Mouse (Mus musculus) olfactory bulb, adult 2 months (tissue): ENCODE data around the gene Prex1. TPM values are rescaled to one million over a fixed set of nuclear protein-coding genes. Genes with fewer than 3 reads are reported as not detected.

Experiments
- H3K27ac ChIP-seq: fragments of 200-500 bp; 2 replicates; pipeline ENCODE4 v1.5.1; 2012; ENCODE audit warnings: low read depth, low read length; ENCODE audit not compliant: insufficient read depth
- H3K4me1 ChIP-seq: fragments of 200-500 bp; 2 replicates; pipeline ENCODE4 v1.6.1; 2012; ENCODE audit warnings: low read length; ENCODE audit not compliant: control insufficient read depth, insufficient read depth
- H3K4me3 ChIP-seq: fragments of 200-500 bp; 2 replicates; pipeline ENCODE4 v1.5.1; 2012; ENCODE audit warnings: mild to moderate bottlenecking, low read depth, low read length, moderate library complexity; ENCODE audit not compliant: insufficient read depth
- CTCF ChIP-seq: fragments of 200-500 bp; IDR thresholded peaks from 2 replicates; pipeline ENCODE4 v1.5.1; 2012; ENCODE audit warnings: low read depth, mild to moderate bottlenecking, low read length, moderate library complexity; ENCODE audit not compliant: insufficient read depth
- POLR2A ChIP-seq: fragments of 200-500 bp; IDR thresholded peaks from 2 replicates; pipeline ENCODE4 v1.6.1; 2012; ENCODE audit warnings: mild to moderate bottlenecking, low read depth, low read length, moderate library complexity; ENCODE audit not compliant: insufficient read depth
- WGBS: fragments of 180-500 bp; shearing (Covaris S2); methylation state at CpG from one replicate; pipeline ENCODE4 v1.1.7; 2018; 5-methylcytosine and 5-hydroxymethylcytosine counted together
- polyA plus RNA-seq: library from polyadenylated mRNA; stranded (reverse); fragments of >200 nt; gene quantifications from 2 replicates; pipeline ENCODE4 v1.2.4, GENCODE M21; 2012; ENCODE audit warnings: low replicate concordance; ENCODE audit not compliant: missing spikeins, insufficient read depth, insufficient read length

The Prex1 gene
- polyA plus RNA-seq, 1 experiment, result not detected

- no peak for TF ChIP-seq CTCF
- TF ChIP-seq POLR2A, result no peak
- Histone ChIP-seq H3K4me3 (no peak overlapping the region), H3K4me1 (peaks cover 21% of the 10 kb centered on the region), H3K27ac (no peak overlapping the region)
- WGBS, result 36% methylated on average over 3 of the region's 3 CpGs
Measured at GRCm38 (mm10) chr2:166729045-166729444, 15.4 kb upstream of the Prex1 start.

GRCm38 (mm10) chr2:166728261-166728680 lies 14.6 kb upstream of the Prex1 start:
- Histone ChIP-seq H3K4me1 (peaks cover 21% of the 10 kb centered on the region), H3K27ac (no peak overlapping the region), H3K4me3 (no peak overlapping the region)
- TF ChIP-seq POLR2A, result no peak
- 71% methylated on average over 3 of the region's 3 CpGs for WGBS

GRCm38 (mm10) chr2:166727790-166728189 lies 14.2 kb upstream of the Prex1 start:
- WGBS, result 66% methylated on average over 10 of the region's 10 CpGs
- Histone ChIP-seq H3K4me1 (peaks cover 21% of the 10 kb centered on the region), H3K4me3 (no peak overlapping the region), H3K27ac (no peak overlapping the region)
- no peak for TF ChIP-seq CTCF
- no peak for TF ChIP-seq POLR2A

- Histone ChIP-seq H3K27ac (no peak overlapping the region), H3K4me3 (no peak overlapping the region), H3K4me1 (peaks cover 21% of the 10 kb centered on the region)
- 62% methylated on average over 6 of the region's 6 CpGs for WGBS
- TF ChIP-seq POLR2A, result no peak
- TF ChIP-seq CTCF, result no peak
Measured at GRCm38 (mm10) chr2:166726891-166727290, 13.3 kb upstream of the Prex1 start.

- WGBS, result 67% methylated on average over 3 of the region's 3 CpGs
- H3K4me1 ChIP-seq, result no peaks in the 10 kb centered on the region
- no peak overlapping the region for H3K27ac ChIP-seq
- no peak for TF ChIP-seq CTCF
- no peak for TF ChIP-seq POLR2A
- no peak overlapping the region for H3K4me3 ChIP-seq
Measured at GRCm38 (mm10) chr2:166720416-166720815, 6.8 kb upstream of the Prex1 start.

GRCm38 (mm10) chr2:166719930-166720305 lies 6.3 kb upstream of the Prex1 start:
- TF ChIP-seq POLR2A (no peak), CTCF (no peak)
- Histone ChIP-seq H3K4me3 (no peak overlapping the region), H3K27ac (no peak overlapping the region), H3K4me1 (no peaks in the 10 kb centered on the region)
- WGBS, result 74% methylated on average over 2 of the region's 2 CpGs

- H3K4me1 ChIP-seq, result peaks cover 2% of the 10 kb centered on the region
- no peak overlapping the region for H3K27ac ChIP-seq
- WGBS, result 92% methylated on average over 1 of the region's 1 CpGs
- TF ChIP-seq CTCF (no peak), POLR2A (no peak)
- no peak overlapping the region for H3K4me3 ChIP-seq
Measured at GRCm38 (mm10) chr2:166719301-166719929, 5.8 kb upstream of the Prex1 start.

- no peak overlapping the region for H3K27ac ChIP-seq
- no peak for TF ChIP-seq POLR2A
- TF ChIP-seq CTCF, result no peak
- H3K4me3 ChIP-seq, result no peak overlapping the region
- peaks cover 14% of the 10 kb centered on the region for H3K4me1 ChIP-seq
- 84% methylated on average over 7 of the region's 7 CpGs for WGBS
Measured at GRCm38 (mm10) chr2:166716067-166716466, 2.4 kb upstream of the Prex1 start.

- Histone ChIP-seq H3K27ac (no peak overlapping the region; the same call in 1 of the 2 replicates), H3K4me1 (peaks cover 24% of the 10 kb centered on the region), H3K4me3 (peak overlapping the region; percentile 68)
- whole genome bisulfite sequencing, result 17% methylated on average over 11 of the region's 11 CpGs
- TF ChIP-seq POLR2A (no peak), CTCF (no peak)
Measured at GRCm38 (mm10) chr2:166714427-166714699, 731 bp upstream of the Prex1 start.

GRCm38 (mm10) chr2:166712801-166713689 lies 587 bp downstream of the Prex1 start:
- Histone ChIP-seq H3K27ac (peak overlapping the region; percentile 38), H3K4me3 (peak overlapping the region; percentile 68), H3K4me1 (peaks cover 24% of the 10 kb centered on the region)
- 2% methylated on average over 64 of the region's 64 CpGs for WGBS
- TF ChIP-seq POLR2A, result no peak
